Mouse (Mus musculus) brain, adult 2 months (tissue): ENCODE results near the gene Osgep.
"Not testable (repeated sequence)": the region's sequence is repeated elsewhere in the genome, so short reads cannot be mapped to it uniquely, and the experiment has no call there.

Source experiments
- DNase-seq: peaks from one replicate; pipeline ENCODE4 v3.0.0; 2011; ENCODE audit warnings: low read depth, low spot score

Gene Osgep

DNA sequence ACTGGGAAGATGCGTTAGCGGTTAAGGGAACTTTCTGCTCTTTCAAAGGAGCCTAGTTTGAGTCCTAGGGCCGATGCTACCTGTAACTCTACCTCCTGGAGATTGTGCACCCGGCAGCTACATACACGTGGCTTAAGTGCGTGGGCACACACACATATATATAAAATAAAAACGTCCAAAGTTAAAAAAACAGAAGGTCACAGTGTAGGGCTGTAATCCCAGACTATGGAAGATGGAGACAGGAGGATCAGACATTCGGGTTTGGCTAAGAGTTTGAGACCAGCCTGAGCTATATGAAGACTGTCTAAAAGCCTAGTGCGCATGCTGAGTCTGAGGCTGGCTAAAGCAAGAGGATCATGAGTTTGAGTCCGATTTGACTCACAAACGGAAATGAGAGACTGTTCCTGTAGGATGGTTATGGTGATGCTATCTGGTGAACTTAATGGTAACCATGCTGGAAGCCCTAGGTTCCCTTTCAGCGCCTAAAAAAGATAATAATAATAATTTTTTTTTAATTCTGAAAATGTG is 6.9 kb upstream of the Osgep start:
- no peak for DNase-seq

DNA sequence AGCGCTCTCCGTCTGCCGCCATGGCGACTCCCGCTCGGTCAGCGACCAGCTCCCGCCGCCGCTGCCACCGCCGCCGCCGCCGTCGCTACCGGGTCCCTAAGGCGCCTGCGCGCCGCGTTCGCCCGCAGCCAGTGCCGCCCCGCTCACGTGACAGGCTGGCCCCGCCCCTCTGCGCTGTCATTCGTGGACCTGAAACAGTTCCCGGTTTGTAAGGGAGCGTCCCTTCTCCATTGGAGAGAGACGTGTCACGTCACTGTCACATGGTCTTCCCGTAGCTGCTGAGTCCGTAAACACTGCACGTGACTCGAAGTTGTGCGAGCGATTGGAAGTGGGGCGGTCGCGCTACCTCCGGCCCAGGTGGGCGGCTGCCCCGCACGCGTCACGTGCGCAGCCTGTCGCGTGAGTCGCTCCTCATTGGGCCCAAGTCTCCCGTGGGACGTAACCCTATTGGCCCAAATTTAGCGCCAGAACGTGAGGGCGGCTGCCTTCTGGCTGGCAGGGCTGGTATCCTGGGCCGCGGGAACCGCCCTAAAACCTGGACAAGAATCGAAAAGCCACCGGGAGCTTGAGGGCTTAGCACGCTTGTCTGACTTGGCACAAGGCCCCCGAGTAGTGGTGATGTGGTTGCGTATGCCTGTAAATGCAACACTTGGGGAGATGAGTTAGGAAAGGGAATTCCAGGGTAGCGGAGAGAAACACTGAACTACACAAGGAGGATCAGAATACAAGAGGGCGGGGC is 6.2 kb upstream of the Osgep start, which contains the start of the genes Pip4p1 and Pnp:
Gene Pip4p1 (minus strand): TSS at position 103 of the 739 bp plus-strand sequence.
Gene Pnp (plus strand): TSS at position 329 of the 739 bp plus-strand sequence.
- DNase-seq = peak; percentile 100

DNA sequence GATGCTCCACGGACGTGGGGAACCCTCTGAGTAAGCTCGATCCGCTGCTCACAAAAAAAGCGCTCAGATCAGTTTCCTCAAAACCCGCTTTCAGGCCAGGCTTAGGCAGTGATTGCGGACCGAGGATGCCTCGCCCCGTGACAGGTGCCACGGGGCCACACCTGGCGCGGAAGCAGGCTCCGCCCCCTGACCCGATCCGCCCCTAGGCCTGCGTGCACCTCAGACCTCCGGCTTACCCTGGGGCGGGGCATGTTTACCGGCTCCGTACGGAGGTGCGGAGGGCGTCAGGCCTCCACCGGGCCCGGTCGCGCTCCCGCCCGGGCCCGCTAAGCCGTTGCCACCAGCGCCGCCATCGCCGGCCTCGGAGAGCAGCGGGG is 5.7 kb upstream of the Osgep start:
- DNase-seq = peak; percentile 76

DNA sequence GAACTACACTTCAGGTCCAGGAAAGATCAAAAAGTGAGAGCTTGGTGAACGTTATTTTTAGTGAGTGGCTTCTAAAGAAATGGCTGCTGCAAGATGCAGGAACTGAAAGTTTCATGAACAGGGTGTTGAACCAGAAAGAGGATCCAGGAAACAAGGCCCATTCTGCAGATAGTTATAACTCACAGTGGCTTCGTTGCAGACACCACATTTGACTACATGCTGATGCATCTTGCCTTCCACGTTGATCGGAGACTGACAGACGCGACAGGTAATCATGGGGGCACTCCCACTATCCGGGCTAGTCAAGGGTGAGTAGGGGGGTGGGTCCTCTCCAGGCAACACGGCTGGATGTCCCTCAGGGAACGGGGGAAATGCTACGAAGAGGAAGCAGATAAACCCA is 5.3 kb upstream of the Osgep start:
- DNase-seq = no peak

DNA sequence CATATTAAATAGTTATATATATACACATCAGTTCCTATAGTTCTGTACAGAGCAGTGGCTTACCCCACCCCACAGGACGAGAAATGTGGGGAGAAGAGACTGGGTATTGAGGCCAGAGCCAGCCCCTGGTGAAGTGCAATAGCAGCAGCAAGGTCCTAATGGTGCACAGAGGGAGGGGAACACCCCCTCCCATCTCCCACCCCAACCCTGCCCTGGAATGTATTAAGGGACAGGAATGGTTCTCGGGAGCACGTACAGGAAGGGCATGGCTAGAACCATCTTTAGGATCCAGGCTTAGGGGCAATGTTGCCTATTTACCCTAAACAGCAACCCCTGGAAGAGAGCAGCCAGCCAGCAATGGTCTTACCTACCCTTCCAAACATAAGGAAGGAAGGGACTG is 2.7 kb upstream of the Osgep start:
- DNase-seq = no peak

DNA sequence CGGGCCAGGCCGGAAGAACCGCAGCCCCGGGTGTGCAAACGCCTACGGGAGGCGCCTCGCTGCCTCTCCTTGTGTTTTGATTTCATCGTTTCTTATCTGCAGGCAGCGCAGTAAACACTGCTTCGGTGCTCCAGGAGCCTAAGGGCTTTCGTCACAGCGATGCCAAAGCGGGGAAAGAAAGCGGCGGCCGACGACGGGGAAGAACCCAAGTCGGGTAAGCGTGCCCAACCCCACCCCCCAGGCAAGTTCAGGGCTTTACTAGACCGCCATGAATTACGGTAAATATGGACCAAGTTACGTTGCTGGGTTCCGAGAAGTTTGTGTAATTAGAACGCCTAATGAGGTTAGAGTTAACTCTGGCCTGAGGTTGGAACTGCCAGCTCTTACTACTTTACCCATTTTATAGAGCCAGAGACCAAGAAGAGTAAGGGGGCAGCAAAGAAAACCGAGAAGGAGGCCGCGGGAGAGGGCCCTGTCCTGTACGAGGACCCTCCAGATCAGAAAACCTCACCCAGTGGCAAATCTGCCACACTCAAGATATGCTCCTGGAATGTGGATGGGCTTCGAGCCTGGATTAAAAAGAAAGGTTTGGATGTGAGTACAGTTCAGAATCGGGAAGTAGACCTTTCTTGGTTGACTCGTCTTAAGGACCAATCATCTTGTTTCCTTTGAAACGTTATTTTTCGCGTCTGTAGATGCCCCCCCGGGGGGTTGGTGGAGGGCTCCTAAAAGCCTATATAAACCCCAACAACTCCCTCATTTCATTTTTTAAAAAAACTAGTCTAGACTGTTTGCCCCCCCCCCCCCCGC is 623 bp upstream of the Osgep start:
- no peak for DNase-seq

DNA sequence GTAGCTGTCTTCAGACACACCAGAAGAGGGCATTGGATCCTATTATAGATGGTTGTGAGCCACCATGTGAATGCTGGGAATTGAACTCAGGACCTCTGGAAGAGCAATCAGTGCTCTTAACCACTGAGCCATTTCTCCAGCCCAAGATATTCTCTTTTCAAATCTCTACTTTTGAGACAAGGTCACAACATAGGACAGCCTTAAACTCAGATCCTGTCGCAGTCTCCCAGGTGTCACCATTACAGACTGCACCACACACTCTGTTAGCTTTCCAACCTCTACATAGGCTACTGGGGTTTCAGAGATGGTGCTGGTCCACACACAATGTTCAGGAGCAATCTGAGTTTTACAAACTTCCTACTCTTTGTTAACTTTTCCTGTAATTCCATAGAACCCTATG is 1.3 kb downstream of the Osgep start:
- DNase-seq = not testable (repeated sequence)

DNA sequence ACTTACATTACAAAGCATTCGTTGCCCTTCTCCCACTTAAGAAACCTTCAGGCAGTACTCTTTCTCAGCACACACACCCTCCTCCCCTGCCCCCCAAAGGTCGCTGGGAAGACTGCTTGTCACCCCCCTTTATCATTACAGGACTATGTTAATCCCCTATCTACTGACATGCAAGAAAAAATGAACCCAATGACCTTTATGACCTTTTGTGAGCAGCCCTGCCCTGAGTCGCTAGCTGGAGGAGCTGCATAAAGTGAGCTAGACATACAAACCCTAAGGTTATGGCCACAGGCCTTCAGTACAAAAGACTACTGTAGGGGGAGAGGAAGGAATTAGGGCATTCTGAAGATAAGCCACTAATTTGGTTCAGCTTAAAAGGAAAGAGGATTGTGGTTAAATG is 13.3 kb downstream of the Osgep start:
- no peak for DNase-seq

DNA sequence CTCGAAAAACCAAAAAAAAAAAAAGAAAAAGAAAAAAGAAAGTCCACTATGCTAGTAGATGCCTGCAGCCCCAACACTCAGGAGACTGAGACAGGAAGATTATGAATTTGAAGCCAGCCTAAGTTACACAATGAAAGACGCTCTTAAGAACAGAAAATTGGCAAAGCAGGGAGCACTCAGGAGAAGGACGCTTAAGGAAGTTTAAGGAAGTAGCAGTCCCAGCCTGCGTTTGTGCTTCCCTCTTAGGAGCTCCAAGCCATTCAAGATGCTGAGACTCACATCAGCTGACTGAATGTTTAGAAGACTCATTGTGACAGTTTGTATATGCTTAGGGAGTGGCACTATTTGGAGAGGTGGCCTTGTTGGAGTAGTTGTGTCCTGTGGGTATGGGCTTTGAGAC is 16.6 kb downstream of the Osgep start:
- no peak for DNase-seq

DNA sequence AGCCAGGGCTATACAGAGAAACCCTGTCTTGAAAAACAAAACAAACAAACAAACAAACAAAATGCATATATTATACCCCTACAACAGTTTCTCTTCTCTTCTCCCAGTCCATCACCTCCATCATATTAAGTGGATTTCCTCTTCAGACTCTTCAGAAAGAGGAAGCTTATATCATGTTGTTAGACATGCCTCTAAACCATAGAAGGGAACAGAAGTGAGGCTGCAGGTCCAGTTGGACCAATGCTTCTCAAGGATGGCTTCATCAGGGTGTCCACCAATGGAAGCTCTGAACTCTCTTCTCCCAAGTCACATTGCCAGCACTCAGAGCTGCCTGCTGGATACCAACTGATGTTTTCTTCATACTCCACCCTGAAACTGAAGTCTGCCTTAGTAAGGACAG is 19.4 kb downstream of the Osgep start:
- not testable (repeated sequence) for DNase-seq

DNA sequence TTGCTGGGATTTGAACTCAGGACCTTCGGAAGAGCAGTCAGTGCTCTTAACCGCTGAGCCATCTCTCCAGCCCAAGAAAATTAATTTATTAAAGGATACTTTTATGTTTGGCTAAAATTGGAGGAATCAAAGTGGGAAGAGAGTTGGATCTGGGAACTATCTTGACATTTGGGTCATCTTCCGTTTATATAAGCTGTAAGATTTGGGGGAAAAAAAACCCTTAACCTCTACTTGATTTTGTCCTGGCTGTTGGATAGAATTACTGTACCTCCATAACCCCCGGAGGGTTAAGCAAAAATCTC is 19.9 kb downstream of the Osgep start:
- no peak for DNase-seq

DNA sequence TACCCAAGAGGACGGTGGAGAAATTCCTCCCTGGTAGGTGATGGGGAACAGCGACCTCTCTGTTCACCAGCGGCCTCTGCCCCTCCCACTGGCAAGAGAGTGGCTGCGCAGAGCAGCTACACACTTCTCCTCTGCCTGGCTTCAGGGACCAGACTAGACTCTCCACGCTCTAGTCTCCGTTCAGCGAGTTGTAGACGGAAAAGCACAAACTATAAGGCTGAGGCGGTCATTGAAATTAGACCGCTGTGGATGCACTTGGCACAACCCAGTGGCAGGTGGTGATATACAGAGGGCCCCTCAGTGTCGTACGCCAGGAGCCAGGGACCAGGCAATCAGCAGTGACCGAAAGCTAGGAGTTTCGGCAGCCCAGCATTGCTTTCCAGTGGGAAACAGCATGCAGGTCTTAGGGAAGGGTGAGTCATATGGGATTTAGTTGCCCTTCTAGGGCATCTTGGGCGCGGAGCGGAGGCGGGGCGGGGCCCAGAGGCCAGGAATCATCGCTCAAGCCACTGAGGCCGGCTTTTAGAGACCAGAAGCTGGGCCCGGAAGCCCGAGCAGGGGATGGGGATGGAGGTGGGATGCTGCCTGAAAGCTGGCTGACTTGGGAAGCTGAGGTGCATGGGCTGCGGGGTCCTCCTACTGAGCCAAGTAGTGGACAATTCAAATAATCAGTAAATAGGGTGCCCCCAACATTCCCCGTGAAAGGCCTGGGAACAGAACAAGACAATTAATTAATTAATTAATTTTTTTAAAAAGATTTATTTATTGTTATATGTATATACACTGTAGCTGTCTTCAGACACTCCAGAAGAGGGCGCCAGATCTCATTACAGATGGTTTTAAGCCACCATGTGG is 20.5 kb downstream of the Osgep start:
- DNase-seq = peak; percentile 82

DNA sequence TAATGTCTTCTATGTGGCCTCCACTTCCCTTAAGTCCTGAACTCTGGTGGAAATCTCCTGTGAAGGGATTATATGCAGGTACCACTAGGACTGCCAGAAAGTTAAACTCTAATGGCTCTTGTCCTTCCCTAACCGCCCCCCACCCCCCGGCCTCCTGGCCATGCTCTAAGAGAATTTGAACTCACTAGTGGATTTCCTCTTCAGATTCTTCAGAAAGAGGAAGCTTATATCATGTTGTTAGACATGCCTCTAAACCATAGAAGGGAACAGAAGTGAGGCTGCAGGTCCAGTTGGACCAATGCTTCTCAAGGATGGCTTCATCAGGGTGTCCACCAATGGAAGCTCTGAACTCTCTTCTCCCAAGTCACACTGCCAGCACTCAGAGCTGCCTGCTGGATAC is 26.7 kb downstream of the Osgep start:
- not testable (repeated sequence) for DNase-seq

DNA sequence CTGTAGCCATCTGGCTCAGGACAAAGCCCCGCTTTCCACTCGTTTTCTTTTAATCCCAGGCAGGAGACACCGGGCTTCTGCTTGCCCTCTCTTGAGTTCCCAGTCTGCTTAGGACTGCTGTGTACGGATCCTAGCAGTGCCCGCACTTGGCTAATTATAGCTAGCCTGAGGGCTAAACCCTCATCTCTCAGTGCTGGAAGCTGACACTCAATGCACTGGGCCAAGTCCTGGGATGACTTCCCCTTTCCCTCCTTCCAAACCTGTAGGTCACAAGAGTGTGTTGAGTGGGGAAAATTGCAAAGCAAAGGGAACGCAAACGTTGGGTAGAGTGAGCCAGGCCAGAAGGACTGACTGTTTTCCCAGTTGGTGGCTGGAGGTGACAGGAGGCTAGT is 27.3 kb downstream of the Osgep start, which contains the start of gene Klhl33:
Gene Klhl33 (minus strand): TSS at position 134 of the 392 bp plus-strand sequence.
- peak; percentile 77 for DNase-seq

DNA sequence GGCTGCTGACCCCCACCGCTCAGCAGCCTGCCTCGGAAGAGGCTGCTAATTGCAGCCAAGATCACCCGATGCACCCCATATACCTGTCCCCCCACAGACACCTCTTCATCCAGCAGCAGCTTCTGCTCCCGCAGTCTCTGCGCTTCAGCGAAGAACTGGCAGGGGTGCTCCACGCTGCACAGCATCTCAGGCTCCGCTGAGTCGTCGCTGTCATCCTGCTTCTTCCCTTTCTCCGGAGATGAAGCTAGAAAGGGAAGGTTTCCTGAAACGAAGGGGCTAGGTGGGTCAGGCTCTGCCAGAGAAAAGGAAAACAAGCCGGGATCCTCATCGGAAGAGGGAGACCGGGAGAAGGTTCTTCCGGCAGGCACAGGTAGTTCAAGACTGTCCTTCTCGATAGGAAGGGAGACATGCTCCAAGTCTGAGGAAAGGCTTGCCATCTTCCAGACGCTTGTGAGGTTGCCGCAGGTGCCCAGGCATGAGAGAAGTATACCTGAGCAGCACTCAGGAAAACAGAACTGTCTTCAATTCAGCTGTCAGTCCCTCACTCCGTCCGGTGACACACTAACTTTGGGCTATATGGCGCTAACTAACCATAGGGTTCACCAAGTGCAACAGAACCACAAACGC is 27.8 kb downstream of the Osgep start:
- DNase-seq = peak; percentile 78

DNA sequence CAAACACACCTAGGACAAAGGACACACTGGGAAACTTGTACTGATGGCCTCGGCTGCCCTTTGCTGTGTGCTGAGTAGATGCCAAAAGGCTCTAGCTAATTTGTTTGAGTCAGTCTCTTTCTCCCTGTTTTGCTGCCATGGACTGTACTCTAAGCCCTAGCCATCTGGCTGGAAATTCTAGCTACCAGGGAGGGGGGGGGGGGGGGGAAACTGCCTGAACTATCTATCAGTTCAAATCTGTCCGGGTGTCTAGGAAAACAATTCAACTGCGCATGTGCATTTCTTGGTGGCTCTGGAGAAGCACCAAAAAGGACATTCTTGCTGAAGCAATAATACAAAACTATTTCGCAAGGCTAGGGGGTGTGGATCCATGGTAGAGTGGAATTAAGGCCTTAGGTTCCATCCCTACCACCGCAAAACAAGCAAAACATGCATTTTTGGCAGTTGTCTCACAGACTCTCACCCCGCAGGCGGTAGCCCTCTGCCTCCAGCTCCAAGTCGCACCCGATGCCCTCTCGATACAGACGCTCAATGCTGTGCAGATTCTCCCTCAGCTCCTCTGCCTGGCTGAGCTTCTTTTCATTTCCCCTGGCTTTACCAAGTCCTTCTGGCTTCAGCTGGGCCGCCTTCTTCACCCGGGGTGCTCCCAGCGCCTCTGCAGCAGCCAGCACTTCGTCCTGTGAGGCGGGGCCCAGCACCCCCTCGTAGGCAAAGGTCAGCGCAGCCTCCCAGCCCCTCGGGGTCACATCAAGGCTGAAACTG is 28.5 kb downstream of the Osgep start:
- DNase-seq = peak; percentile 95

DNA sequence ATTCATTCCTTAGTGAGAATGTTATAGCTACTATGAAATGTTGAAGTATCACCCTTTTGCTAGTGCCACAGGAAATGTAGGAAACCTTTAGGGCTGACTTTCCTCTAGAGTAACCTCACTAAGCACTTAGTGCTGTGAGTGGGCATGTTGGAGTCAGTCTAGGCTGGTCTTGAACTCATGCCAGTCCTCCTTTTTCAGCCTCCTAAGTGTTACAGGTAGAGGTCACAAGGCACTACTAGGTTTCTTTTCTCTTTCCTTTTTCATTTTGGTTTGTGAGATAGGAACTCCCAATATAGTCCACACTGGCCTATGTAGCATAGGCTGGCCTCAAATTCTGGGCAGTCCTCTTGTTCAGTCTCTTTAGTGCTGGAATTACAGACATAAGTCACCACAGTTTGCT is 29.3 kb downstream of the Osgep start:
- peak; percentile 29 for DNase-seq

DNA sequence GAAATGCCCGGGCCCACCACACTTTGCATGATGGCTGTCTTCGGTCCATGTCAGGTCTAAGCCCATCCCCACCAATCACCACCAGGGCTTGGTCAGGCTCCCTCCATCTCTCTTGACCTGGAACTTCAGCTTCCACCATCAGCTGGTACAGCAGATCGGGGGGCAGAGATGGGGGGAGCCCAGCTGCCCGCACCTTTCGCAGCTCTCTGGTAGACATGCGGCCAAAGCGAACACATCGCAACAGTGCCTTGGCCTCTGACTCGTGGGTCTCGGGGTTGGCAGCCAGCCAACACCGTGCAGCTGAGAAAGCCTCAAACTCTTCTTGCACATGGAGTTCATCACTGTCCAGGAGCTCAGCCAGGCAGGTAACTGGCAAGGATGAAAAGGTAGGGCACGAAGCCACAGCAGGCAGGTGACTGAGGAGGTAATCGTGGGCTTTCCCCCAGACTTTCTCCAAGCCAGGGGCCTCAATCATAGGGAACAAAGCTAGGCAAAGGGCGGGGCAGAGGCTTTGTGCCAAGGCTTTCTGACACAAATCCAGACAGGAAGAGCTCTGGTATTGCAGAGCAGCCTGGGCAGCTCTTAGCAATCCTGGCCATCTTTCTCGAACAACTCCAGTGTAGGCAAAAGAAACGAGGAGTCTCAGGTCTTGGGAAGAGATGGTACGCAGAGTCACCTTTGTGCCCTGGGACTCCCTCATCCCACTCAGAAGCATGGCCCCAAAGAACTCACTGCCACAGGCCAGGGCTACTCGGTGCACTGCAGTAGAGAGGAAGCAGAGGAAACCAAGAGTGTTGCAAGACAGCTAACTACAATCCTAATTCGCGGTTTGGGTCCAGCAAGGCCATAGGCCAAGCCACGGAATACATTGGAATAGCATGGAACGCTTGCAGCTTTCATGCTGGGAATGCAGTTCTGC is 31.9 kb downstream of the Osgep start:
- peak; percentile 11 for DNase-seq

DNA sequence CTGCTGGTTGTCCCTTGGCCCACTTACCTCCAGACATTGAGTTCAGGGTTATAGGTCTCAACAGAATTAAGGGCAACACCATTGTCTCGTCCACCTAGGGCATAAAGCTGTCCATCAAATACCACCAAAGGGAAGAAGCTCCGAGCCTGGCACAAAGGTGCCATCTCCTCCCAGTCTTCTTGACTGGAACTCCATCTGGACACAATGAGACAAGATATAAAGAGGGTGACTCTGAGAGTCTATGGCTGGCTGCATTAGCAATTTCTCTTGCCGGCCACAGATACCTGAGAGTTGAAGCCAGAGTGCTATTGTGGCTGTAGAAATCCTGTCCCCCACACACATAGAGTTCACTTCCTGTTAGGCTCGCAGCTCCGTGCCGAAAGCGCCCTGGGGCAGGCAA is 32.6 kb downstream of the Osgep start:
- DNase-seq = no peak

DNA sequence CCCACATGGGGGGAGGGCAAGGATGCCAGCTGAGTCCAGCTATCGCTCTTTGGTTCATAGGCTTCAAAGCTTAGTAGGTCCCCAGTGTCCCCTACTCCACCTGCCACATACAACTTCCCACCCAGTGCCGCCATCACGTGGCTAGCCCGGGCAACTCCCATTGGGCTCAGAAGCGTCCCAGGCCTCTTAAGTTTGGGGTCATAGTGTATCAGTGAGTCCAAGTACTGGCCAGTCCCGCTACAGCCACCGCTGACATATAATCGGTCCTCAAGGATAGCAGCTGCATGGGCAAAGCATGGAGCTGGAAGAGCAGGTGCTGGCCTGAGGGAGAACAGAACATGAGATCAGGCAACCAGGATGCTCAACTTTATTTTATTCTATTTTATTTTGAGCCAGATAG is 33.1 kb downstream of the Osgep start:
- no peak for DNase-seq
